Mouse (Mus musculus): ENCODE results near the gene Mtmr14. TPM values are rescaled to one million over a fixed set of nuclear protein-coding genes. Genes with fewer than 3 reads are reported as not detected.

The Mtmr14 gene
- polyA plus RNA-seq, 1 experiment from 2014 or later, result 35.6 TPM

GRCm38 (mm10) chr6:113282101-113282802 lies 44.6 kb downstream of the Mtmr14 start, which contains the start of gene Cpne9:
Cpne9 (plus strand) TSS chr6:113282307.
- peaks cover 44% of the 10 kb centered on the region for H3K27me3 ChIP-seq
- WGBS, result 2% methylated on average over 37 of the region's 37 CpGs
- H3K36me3 ChIP-seq, result peaks cover 20% of the 10 kb centered on the region
- peaks cover 9% of the 10 kb centered on the region for H3K4me1 ChIP-seq
- H3K9me3 ChIP-seq (replicated peaks), result no peaks in the 10 kb centered on the region
- H3K4me2 ChIP-seq (replicated peaks), result peak within 1 kb of the TSS; percentile 36
- no peak within 1 kb of the TSS for H3K27ac ChIP-seq (replicated peaks)
- no peak within 1 kb of the TSS for H3K9ac ChIP-seq
- ATAC-seq (ENCODE audit: insufficient number of reproducible peaks, low FRiP score, low TSS enrichment, low read depth), result peak; percentile 31; the same call in 1 of the 2 replicates
- peak within 1 kb of the TSS; percentile 23 for H3K4me3 ChIP-seq (replicated peaks)

- WGBS, result 2% methylated on average over 22 of the region's 22 CpGs
- no peak overlapping the region for H3K27ac ChIP-seq (replicated peaks)
- H3K9me3 ChIP-seq (replicated peaks), result no peaks in the 10 kb centered on the region
- H3K4me1 ChIP-seq, result peaks cover 9% of the 10 kb centered on the region
- ATAC-seq (ENCODE audit: insufficient number of reproducible peaks, low FRiP score, low TSS enrichment, low read depth), result no peak
- H3K4me3 ChIP-seq (replicated peaks), result peak overlapping the region; percentile 12; the same call in 1 of the 2 replicates
- H3K27me3 ChIP-seq, result peaks cover 44% of the 10 kb centered on the region
- H3K36me3 ChIP-seq, result peaks cover 15% of the 10 kb centered on the region
- no peak overlapping the region for H3K9ac ChIP-seq
- peak overlapping the region; percentile 29; the same call in 1 of the 2 replicates for H3K4me2 ChIP-seq (replicated peaks)
Measured at GRCm38 (mm10) chr6:113282969-113283368, 45.3 kb downstream of the Mtmr14 start.

- H3K36me3 ChIP-seq, result peaks cover 10% of the 10 kb centered on the region
- no peak overlapping the region for H3K9ac ChIP-seq
- peak overlapping the region; percentile 29; the same call in 1 of the 2 replicates for H3K4me2 ChIP-seq (replicated peaks)
- 3% methylated on average over 6 of the region's 6 CpGs for WGBS
- peaks cover 44% of the 10 kb centered on the region for H3K27me3 ChIP-seq
- no peak for ATAC-seq (ENCODE audit: insufficient number of reproducible peaks, low FRiP score, low TSS enrichment, low read depth)
- no peaks in the 10 kb centered on the region for H3K9me3 ChIP-seq (replicated peaks)
- H3K4me1 ChIP-seq, result peaks cover 9% of the 10 kb centered on the region
- H3K27ac ChIP-seq (replicated peaks), result no peak overlapping the region
- 0 out of 2 replicates have a peak overlapping the region, but pooled peaks have one; percentile 12 for H3K4me3 ChIP-seq (replicated peaks)
Measured at GRCm38 (mm10) chr6:113283500-113283899, 45.9 kb downstream of the Mtmr14 start.

GRCm38 (mm10) chr6:113284931-113285330 lies 47.3 kb downstream of the Mtmr14 start:
- H3K4me2 ChIP-seq (replicated peaks), result no peak overlapping the region
- no peak for ATAC-seq (ENCODE audit: insufficient number of reproducible peaks, low FRiP score, low TSS enrichment, low read depth)
- WGBS, result 76% methylated on average over 3 of the region's 3 CpGs
- no peak overlapping the region for H3K9ac ChIP-seq
- 0 out of 2 replicates have a peak, but pooled peaks cover 3% of the 10 kb centered on the region for H3K36me3 ChIP-seq
- peaks cover 9% of the 10 kb centered on the region for H3K4me1 ChIP-seq
- H3K4me3 ChIP-seq (replicated peaks), result no peak overlapping the region
- H3K9me3 ChIP-seq (replicated peaks), result no peaks in the 10 kb centered on the region
- H3K27ac ChIP-seq (replicated peaks), result no peak overlapping the region
- H3K27me3 ChIP-seq, result peaks cover 44% of the 10 kb centered on the region

GRCm38 (mm10) chr6:113286316-113286715 lies 48.7 kb downstream of the Mtmr14 start:
- no peak overlapping the region for H3K27ac ChIP-seq (replicated peaks)
- H3K36me3 ChIP-seq, result no peaks in the 10 kb centered on the region
- H3K9ac ChIP-seq, result no peak overlapping the region
- no peak for ATAC-seq (ENCODE audit: insufficient number of reproducible peaks, low FRiP score, low TSS enrichment, low read depth)
- WGBS, result 62% methylated on average over 1 of the region's 1 CpGs
- peaks cover 9% of the 10 kb centered on the region for H3K4me1 ChIP-seq
- no peak overlapping the region for H3K4me2 ChIP-seq (replicated peaks)
- no peak overlapping the region for H3K4me3 ChIP-seq (replicated peaks)
- H3K27me3 ChIP-seq, result peaks cover 44% of the 10 kb centered on the region
- H3K9me3 ChIP-seq (replicated peaks), result no peaks in the 10 kb centered on the region

GRCm38 (mm10) chr6:113287236-113287635 lies 49.6 kb downstream of the Mtmr14 start:
- Histone ChIP-seq H3K27me3 (peaks cover 37% of the 10 kb centered on the region), H3K9ac (no peak overlapping the region), H3K4me3 (replicated peaks) (no peak overlapping the region), H3K9me3 (replicated peaks) (no peaks in the 10 kb centered on the region), H3K27ac (replicated peaks) (no peak overlapping the region), H3K4me2 (replicated peaks) (no peak overlapping the region), H3K4me1 (peaks cover 5% of the 10 kb centered on the region; the same call in 1 of the 2 replicates), H3K36me3 (no peaks in the 10 kb centered on the region)
- 59% methylated on average over 4 of the region's 4 CpGs for WGBS
- ATAC-seq (ENCODE audit: insufficient number of reproducible peaks, low FRiP score, low TSS enrichment, low read depth), result no peak

- H3K27ac ChIP-seq (replicated peaks), result no peak overlapping the region
- no peaks in the 10 kb centered on the region for H3K9me3 ChIP-seq (replicated peaks)
- no peaks in the 10 kb centered on the region for H3K4me1 ChIP-seq
- no peaks in the 10 kb centered on the region for H3K36me3 ChIP-seq
- peaks cover 15% of the 10 kb centered on the region for H3K27me3 ChIP-seq
- H3K9ac ChIP-seq, result no peak overlapping the region
- 87% methylated on average over 15 of the region's 15 CpGs for WGBS
- H3K4me3 ChIP-seq (replicated peaks), result no peak overlapping the region
- ATAC-seq (ENCODE audit: insufficient number of reproducible peaks, low FRiP score, low TSS enrichment, low read depth), result no peak
- H3K4me2 ChIP-seq (replicated peaks), result no peak overlapping the region
Measured at GRCm38 (mm10) chr6:113289346-113289745, 51.7 kb downstream of the Mtmr14 start.

GRCm38 (mm10) chr6:113290346-113290745 lies 52.7 kb downstream of the Mtmr14 start:
- ATAC-seq (ENCODE audit: insufficient number of reproducible peaks, low FRiP score, low TSS enrichment, low read depth), result no peak
- WGBS, result 63% methylated on average over 6 of the region's 6 CpGs
- Histone ChIP-seq H3K9me3 (replicated peaks) (no peaks in the 10 kb centered on the region), H3K4me2 (replicated peaks) (no peak overlapping the region), H3K27ac (replicated peaks) (no peak overlapping the region), H3K9ac (no peak overlapping the region), H3K4me3 (replicated peaks) (no peak overlapping the region), H3K36me3 (no peaks in the 10 kb centered on the region), H3K4me1 (no peaks in the 10 kb centered on the region), H3K27me3 (peaks cover 6% of the 10 kb centered on the region; the same call in 1 of the 2 replicates)

- Histone ChIP-seq H3K4me1 (no peaks in the 10 kb centered on the region), H3K4me3 (replicated peaks) (no peak overlapping the region), H3K4me2 (replicated peaks) (no peak overlapping the region), H3K27ac (replicated peaks) (no peak overlapping the region), H3K9ac (no peak overlapping the region), H3K27me3 (no peaks in the 10 kb centered on the region), H3K36me3 (no peaks in the 10 kb centered on the region), H3K9me3 (replicated peaks) (no peaks in the 10 kb centered on the region)
- 68% methylated on average over 5 of the region's 5 CpGs for WGBS
- ATAC-seq (ENCODE audit: insufficient number of reproducible peaks, low FRiP score, low TSS enrichment, low read depth), result no peak
Measured at GRCm38 (mm10) chr6:113292938-113293337, 55.3 kb downstream of the Mtmr14 start.

- Histone ChIP-seq H3K36me3 (no peaks in the 10 kb centered on the region), H3K9me3 (replicated peaks) (no peaks in the 10 kb centered on the region), H3K27me3 (no peaks in the 10 kb centered on the region), H3K4me3 (replicated peaks) (no peak overlapping the region), H3K27ac (replicated peaks) (no peak overlapping the region), H3K4me1 (no peaks in the 10 kb centered on the region), H3K9ac (no peak overlapping the region), H3K4me2 (replicated peaks) (no peak overlapping the region)
- no peak for ATAC-seq (ENCODE audit: insufficient number of reproducible peaks, low FRiP score, low TSS enrichment, low read depth)
- WGBS, result 67% methylated on average over 2 of the region's 2 CpGs
Measured at GRCm38 (mm10) chr6:113296046-113296445, 58.4 kb downstream of the Mtmr14 start.

GRCm38 (mm10) chr6:113296639-113297038 lies 59.0 kb downstream of the Mtmr14 start:
- Histone ChIP-seq H3K27ac (replicated peaks) (no peak overlapping the region), H3K4me1 (no peaks in the 10 kb centered on the region), H3K4me3 (replicated peaks) (no peak overlapping the region), H3K4me2 (replicated peaks) (no peak overlapping the region), H3K36me3 (no peaks in the 10 kb centered on the region), H3K9me3 (replicated peaks) (no peaks in the 10 kb centered on the region), H3K9ac (no peak overlapping the region), H3K27me3 (no peaks in the 10 kb centered on the region)
- WGBS, result 56% methylated on average over 4 of the region's 4 CpGs
- ATAC-seq (ENCODE audit: insufficient number of reproducible peaks, low FRiP score, low TSS enrichment, low read depth), result no peak

GRCm38 (mm10) chr6:113301350-113301749 lies 63.7 kb downstream of the Mtmr14 start:
- H3K9me3 ChIP-seq (replicated peaks), result no peaks in the 10 kb centered on the region
- H3K4me1 ChIP-seq, result 0 out of 2 replicates have a peak, but pooled peaks cover 3% of the 10 kb centered on the region
- H3K9ac ChIP-seq, result no peak overlapping the region
- no peaks in the 10 kb centered on the region for H3K36me3 ChIP-seq
- WGBS, result 77% methylated on average over 5 of the region's 5 CpGs
- no peak overlapping the region for H3K4me2 ChIP-seq (replicated peaks)
- no peak overlapping the region for H3K27ac ChIP-seq (replicated peaks)
- no peak for ATAC-seq (ENCODE audit: insufficient number of reproducible peaks, low FRiP score, low TSS enrichment, low read depth)
- no peaks in the 10 kb centered on the region for H3K27me3 ChIP-seq
- no peak overlapping the region for H3K4me3 ChIP-seq (replicated peaks)

All from embryonic facial prominence, embryonic 15.5 days (tissue).